8 mouse cellular contexts compared by ENCODE assay signal in genomic region chr16:38712581-38713403, GRCm38 (mm10). TPM values are rescaled to one million over a fixed set of nuclear protein-coding genes. Genes with fewer than 3 reads are reported as not detected.
A peak's percentile ranks its signal among the peaks of the same experiment; 100 is the strongest.
DNase-seq lines count a peak whose midpoint lies in the region; ATAC-seq and TF ChIP-seq lines count a peak whose summit lies in the region.

Gene Arhgap31, minus strand, starts transcription at chr16:38713274.

- no peaks in the 10 kb centered on the region for H3K4me1 ChIP-seq in ES-E14 (ENCODE audit: control insufficient read depth in 2 of 2, insufficient read depth in 2 of 2, low read length in 2 of 2, poor library complexity in 1 of 2)
- peaks cover 21% of the 10 kb centered on the region for H3K4me1 ChIP-seq in lung, embryonic 15.5 days
- peaks cover 13% of the 10 kb centered on the region for H3K4me1 ChIP-seq in olfactory bulb, adult 2 months (ENCODE audit: control insufficient read depth, insufficient read depth, low read length)

- TF ChIP-seq POLR2A in olfactory bulb, adult 2 months (IDR thresholded peaks at IDR 0.05; ENCODE audit: insufficient read depth, low read depth, low read length): peak; percentile 30; the same call in 1 of the 2 replicates

- peak; percentile 89 for ATAC-seq in frontal cortex, adult (ENCODE audit: low TSS enrichment)
- peak; percentile 94 for ATAC-seq in lung, embryonic 15.5 days (ENCODE audit: borderline replicate concordance, extremely low read depth, low FRiP score, low TSS enrichment)

- peak; percentile 38 for DNase-seq in ES-E14 (ENCODE audit: low read depth, low spot score)
- DNase-seq in cerebellum, adult 9-10 months: peak; percentile 27
- DNase-seq in heart, postnatal 4 days: peak; percentile 91
- DNase-seq in layer of hippocampus, adult 8-10 months (ENCODE audit: low spot score in 2 of 2): peak; percentile 39 to 49
- DNase-seq in testis, postnatal 14 days (ENCODE audit: low spot score): peak; percentile 67

- H3K4me3 ChIP-seq in ES-E14 (ENCODE audit: insufficient read depth in 1 of 2, low read depth in 1 of 2, low read length in 2 of 2, poor library complexity in 1 of 2, severe bottlenecking in 1 of 2): peak within 1 kb of the TSS; percentile 59 to 60
- peak within 1 kb of the TSS; percentile 87 for H3K4me3 ChIP-seq in lung, embryonic 15.5 days
- peak within 1 kb of the TSS; percentile 88 for H3K4me3 ChIP-seq in olfactory bulb, adult 2 months (ENCODE audit: insufficient read depth, low read depth, low read length)

- TF ChIP-seq CTCF in olfactory bulb, adult 2 months (IDR thresholded peaks at IDR 0.05; ENCODE audit: insufficient read depth, low read depth, low read length): no peak

- no peak within 1 kb of the TSS for H3K27ac ChIP-seq in ES-E14 (ENCODE audit: insufficient read depth, low read depth, low read length, poor library complexity, severe bottlenecking)
- peak within 1 kb of the TSS; percentile 99 for H3K27ac ChIP-seq in lung, embryonic 15.5 days
- H3K27ac ChIP-seq in olfactory bulb, adult 2 months (ENCODE audit: insufficient read depth, low read depth, low read length): peak within 1 kb of the TSS; percentile 90

- peak within 1 kb of the TSS; percentile 66 for H3K9ac ChIP-seq in ES-E14 (ENCODE audit: insufficient read depth, low read depth, low read length, poor library complexity, severe bottlenecking)
- peak within 1 kb of the TSS; percentile 93 for H3K9ac ChIP-seq in lung, embryonic 15.5 days

- no peaks in the 10 kb centered on the region for H3K36me3 ChIP-seq in ES-E14 (ENCODE audit: control insufficient read depth, insufficient read depth, low read length, poor library complexity, severe bottlenecking)
- H3K36me3 ChIP-seq in lung, embryonic 15.5 days: no peaks in the 10 kb centered on the region

- H3K4me2 ChIP-seq in lung, embryonic 15.5 days: peak within 1 kb of the TSS; percentile 76

- no peaks in the 10 kb centered on the region for H3K27me3 ChIP-seq in lung, embryonic 15.5 days

- no peaks in the 10 kb centered on the region for H3K9me3 ChIP-seq in ES-E14 (ENCODE audit: control insufficient read depth, insufficient read depth, low read depth, low read length)
- H3K9me3 ChIP-seq in lung, embryonic 15.5 days: no peaks in the 10 kb centered on the region

- in situ Hi-C loops in ES-E14 (cut with MboI; ENCODE audit: low sequenced_read_pairs in 2 of 2, unreplicated experiment in 2 of 2): no loop called here

- under 1% methylated on average over 69 of the region's 74 CpGs for WGBS in lung, embryonic 15.5 days
- WGBS in olfactory bulb, adult 2 months: under 1% methylated on average over 74 of the region's 74 CpGs

TF ChIP-seq in ES-E14, 5 proteins besides CTCF, POLR2A, EP300 and RAD21:
- TF ChIP-seq ZC3H11A (IDR thresholded peaks at IDR 0.05; ENCODE audit: borderline replicate concordance, low read depth, low read length) (no peak), MAFK (IDR thresholded peaks at IDR 0.05; ENCODE audit: insufficient read depth, low read depth, low read length) (no peak), ZNF384 (IDR thresholded peaks at IDR 0.05; ENCODE audit: low read depth, low read length) (no peak), CHD2 (IDR thresholded peaks at IDR 0.05; ENCODE audit: low read depth, low read length) (no peak), HCFC1 (IDR thresholded peaks at IDR 0.05; ENCODE audit: borderline replicate concordance, insufficient read depth, low read length) (no peak)

RNA-seq across cellular contexts. Expression of gene Arhgap31, which starts in this region (rescaled TPM):
- 0.48 and 1.0 TPM in 2 replicates for total RNA-seq in ES-E14 (2012; rRNA removed)
- 10 to 100 TPM; 68.2 to 73.4 TPM for total RNA-seq in heart, postnatal 4 days (2021)
- total RNA-seq in layer of hippocampus, adult 8-10 months (2022): 10 to 100 TPM; 19.7 to 21.7 (median 20.6) TPM
- polyA plus RNA-seq in lung, embryonic 15.5 days (2015; fragmentation: Nextera tagmentation; extraction: Ambion mirVana): 16.7 and 19.9 TPM in 2 replicates
- not detected in 2 replicates for polyA plus RNA-seq in olfactory bulb, adult 2 months (2012; ENCODE audit: insufficient read depth, insufficient read length, low replicate concordance, missing spikeins)

Comparison
In these comparisons a context has a peak if more than half of its experiments do, and no peak if none do; other contexts are left out.
1. RNA of gene Arhgap31 (total RNA-seq): 68.2 to 73.4 TPM in heart, postnatal 4 days and 19.7 to 21.7 TPM in layer of hippocampus, adult 8-10 months; 0.48 to 1.0 TPM in ES-E14; every median in the first group is over 10 times any median in the second.
2. DNase-seq: peak in every context shown above with its lines; median percentile 91 in heart, postnatal 4 days; 67 in testis, postnatal 14 days; 44 in layer of hippocampus, adult 8-10 months; 38 in ES-E14; 27 in cerebellum, adult 9-10 months.
3. Peak in every context shown above with its lines, with median percentiles within 50 percentile points of each other: H3K4me3 ChIP-seq.